Mouse (Mus musculus): ENCODE measurements around the gene Usp29. TPM values are rescaled to one million over a fixed set of nuclear protein-coding genes. Genes with fewer than 3 reads are reported as not detected.

Gene Usp29
- polyA plus RNA-seq, 1 experiment: 10.7 TPM

Other genes with a start within 250 kb of the Usp29 start
- not detected in 2 replicates for gene Olfr5, start 243.6 kb upstream of the Usp29 start, polyA plus RNA-seq (2012; rRNA removed)
- gene Olfr1347, start 230.8 kb upstream of the Usp29 start, polyA plus RNA-seq (2012; rRNA removed): not detected in 2 replicates
- not detected in 2 replicates for gene Olfr1348, start 221.8 kb upstream of the Usp29 start, polyA plus RNA-seq (2012; rRNA removed)
- 0.04 TPM in 1 of 2 replicates, not detected in the other for gene Olfr1349, start 207.6 kb upstream of the Usp29 start, polyA plus RNA-seq (2012; rRNA removed)
- not detected in 2 replicates for gene Olfr1350, start 165.7 kb upstream of the Usp29 start, polyA plus RNA-seq (2012; rRNA removed)
- gene Zim1, start 34.1 kb upstream of the Usp29 start, polyA plus RNA-seq (2012; rRNA removed): 1.8 and 2.0 TPM in 2 replicates
- gene Peg3, start 147 bp upstream of the Usp29 start, polyA plus RNA-seq (2012; rRNA removed): 109 and 119 TPM in 2 replicates

All from cortical plate, adult 2 months (tissue).